Mouse (Mus musculus) mature B cell (primary cell): ENCODE data around the gene Lrmda.

Source experiments
- in situ Hi-C: fragments of 300-500 bp; cut with MboI; formaldehyde crosslinking; loops from 2 replicates; pipeline ENCODE4 v1.14.3; 2019

The Lrmda gene

DNA sequence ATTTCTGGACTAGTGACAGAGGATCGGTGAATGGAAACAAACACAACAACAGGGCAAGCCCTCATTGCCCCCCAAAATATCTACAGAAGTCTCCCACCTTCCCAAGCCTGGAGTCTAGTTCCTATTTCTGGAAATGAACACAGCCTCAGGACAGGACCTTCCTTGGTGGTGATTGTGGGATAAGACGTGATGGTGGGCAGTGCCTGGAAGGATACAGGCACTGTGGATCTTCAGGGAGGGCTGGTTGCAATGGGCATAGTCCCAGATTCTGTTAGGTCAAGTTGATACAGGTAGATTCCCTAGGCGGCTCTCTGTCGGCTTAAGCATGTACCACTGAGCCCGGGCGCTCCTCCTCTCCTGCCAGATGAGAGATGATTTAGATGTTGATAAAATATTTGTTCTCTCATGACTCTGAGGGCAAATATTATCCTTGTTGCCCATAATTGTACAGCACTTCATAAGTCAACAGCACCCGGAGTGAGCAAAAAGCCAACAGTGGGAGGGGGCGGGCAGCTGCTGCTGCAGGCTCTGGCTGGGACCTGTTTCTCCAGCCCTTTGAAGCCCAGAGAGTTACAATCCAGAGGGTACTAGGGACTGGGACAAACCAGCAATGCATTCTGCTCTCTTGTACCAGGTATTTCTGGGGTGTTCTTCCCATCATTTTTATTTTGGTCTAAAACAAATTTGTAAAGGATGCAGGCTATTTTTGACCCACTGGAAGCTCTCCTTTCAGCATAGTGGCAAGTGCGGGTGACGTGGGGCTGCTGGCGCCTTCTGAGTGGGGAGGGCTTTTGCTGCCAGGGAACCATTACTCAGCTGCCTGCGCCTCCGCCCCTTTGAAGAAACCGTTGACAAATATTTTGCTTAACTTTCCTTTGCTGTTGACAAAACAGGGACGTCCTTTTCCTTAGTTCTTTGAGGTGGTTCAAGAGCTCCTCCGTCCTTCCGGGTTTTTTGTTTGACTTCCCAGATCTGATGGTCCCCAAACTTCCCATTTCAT lies 630.8 kb downstream of the Lrmda start:
- in situ Hi-C loops: no loop called here

- in situ Hi-C loops: no loop called here
These were observed 631.8 kb downstream of the Lrmda start for GRCm38 (mm10) chr14:22651131-22651952.

DNA sequence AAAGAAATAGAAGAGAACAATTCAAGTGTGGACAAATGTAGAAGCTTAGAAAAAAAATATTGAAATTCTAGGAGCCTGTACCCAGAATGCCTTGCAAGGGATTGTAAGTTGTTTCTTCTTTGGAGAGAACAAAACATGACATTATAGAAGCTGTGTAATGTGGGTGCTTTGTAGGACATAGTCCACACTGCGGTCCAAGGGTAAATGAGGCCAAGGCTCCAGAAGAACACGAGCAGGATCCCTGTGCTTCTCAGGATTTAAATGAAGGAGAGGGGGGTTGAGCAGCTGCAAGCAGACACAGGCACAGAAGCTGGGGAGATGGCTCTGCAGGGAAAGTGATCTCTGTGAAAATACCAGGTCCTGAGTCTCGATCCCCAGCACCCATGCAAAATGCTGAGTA lies 643.0 kb downstream of the Lrmda start:
- in situ Hi-C loops: no loop called here

DNA sequence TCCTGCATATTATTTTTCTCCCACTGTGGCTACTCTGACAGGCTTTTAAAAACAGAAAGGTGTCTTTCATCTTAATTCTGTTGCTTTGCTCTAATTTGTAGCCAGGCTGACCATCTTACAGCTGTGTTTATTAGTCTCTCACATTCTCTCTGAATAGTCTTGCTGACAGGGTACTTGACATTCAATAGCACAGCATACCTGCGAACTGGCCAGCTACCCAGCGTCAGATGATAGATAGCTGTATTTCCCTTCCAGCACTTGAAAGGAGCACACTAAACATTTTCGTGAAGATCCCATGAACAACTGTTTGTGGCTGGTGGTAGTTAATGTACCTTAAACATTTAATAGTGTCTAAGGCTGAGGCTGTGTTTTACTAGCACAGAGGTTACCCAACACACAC lies 646.9 kb downstream of the Lrmda start:
- in situ Hi-C loops: no loop called here

GRCm38 (mm10) chr14:22668302-22668701 lies 648.8 kb downstream of the Lrmda start:
- in situ Hi-C loops: no loop called here

DNA sequence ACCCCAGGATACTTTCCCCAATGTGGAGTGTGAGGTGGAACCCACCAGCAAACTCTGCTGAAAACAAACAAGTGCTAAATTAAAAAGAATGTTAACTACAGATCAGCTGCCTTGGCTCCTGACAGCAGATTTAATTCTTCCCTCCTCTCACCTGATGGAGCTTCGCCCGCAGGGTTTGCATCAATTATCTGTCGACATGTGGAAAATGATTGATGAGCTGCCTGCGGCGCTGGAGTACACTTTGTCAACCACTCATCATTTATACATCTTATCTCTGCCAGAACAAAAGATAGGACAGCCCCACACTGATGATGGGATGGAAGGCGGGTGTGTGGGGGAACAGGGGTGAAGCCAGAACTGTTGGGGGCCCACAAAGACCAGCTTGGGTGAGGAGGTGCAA lies 649.2 kb downstream of the Lrmda start:
- in situ Hi-C loops: no loop called here

GRCm38 (mm10) chr14:22673581-22673980 lies 654.1 kb downstream of the Lrmda start:
- in situ Hi-C loops: no loop called here

DNA sequence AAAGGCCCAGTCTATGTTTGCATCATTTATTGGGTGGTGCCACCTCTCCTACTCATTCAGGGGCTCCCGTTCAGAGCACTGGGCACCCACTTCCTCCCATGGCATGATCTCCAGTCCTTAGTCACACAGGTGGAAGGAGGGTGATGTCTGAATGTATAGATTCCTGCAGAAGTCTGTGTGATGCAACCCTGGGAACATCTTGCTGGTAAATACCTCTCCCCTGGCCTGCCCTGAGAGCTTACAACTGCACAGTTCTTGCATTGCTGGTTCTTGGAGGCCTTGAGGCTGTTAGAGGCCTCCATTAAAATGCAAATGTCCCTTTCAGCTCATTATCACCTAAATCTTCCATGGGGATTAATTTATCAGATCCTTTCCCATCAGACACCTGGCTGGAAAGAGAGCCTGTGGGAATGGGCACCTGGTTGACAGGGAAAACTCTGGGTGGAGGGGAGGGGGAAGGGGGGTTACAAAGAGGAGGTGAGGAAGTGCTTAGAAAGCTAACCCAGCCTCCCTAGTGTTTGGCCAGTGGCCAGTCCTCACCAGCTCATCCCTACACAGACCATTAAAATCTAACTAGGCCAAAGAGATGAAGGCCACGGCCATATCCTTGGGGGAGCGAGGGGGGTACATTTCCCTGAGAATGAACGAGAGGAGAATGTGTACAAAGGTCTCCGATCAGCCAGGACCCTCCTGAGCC lies 659.6 kb downstream of the Lrmda start:
- in situ Hi-C loops: no loop called here

DNA sequence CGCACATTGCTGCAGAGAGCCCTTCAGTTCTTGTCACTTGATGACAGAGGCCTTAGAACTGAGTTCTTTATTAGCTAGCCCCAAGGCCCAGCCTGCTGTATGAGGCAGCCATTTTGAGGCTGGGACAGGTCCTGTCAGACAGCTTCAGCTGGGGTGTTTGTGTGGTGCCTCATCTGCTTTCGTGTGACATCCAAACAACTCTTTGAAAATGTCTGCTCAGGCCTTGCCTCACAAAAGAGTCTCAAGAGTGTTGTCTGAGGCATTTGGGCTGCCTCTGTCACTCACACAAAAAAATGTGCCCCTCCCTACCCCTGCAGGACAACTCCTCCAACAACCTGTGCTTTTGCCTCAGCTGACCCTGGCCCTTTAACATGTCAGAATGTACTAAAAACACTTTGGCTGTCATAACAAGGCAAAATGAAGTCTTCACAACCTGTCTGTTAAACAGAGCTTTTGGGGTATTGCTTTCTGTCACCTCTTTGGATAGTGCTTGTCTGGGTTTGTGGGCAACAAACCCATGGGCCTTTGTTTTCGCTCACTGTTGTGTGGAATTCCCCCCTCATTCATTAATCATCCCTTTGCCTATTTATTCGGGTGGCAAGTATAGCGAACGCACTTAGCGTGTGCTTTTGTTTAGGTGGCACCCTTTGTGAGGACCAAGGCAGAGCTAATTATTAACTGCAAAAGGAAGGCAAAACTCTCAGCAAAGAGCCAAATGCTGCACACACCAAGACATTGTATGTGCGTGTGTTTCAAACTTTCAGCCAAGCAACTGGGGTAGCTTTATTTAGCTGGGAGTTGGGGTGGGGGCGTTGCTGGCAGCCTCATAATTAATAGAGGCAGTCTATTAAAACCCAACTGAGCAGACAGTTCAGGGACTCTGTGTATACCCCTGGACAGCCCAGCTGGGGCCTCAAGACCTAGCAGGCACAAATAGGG lies 660.5 kb downstream of the Lrmda start:
- in situ Hi-C loops: no loop called here

GRCm38 (mm10) chr14:22686886-22687285 lies 667.4 kb downstream of the Lrmda start:
- in situ Hi-C loops: no loop called here

GRCm38 (mm10) chr14:22688399-22688798 lies 668.9 kb downstream of the Lrmda start:
- in situ Hi-C loops: no loop called here

DNA sequence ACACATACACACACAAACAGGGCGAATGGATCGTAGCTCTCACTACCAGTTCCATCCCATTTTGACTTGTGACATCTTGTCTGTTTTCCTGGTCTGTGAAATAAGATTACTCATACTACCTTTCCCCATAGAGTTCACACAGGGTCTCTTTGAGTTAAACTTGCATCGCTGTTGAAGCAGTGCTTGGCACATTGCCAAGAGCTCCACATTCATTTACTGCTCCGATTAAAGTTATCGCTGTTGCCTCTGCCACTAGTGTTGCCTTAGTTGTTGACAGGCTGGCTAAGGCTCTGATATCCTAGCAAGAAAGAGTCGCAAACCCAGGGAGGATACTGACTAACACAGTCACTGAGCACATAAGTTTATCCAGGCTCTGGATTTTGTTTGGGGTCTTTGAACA lies 675.9 kb downstream of the Lrmda start:
- in situ Hi-C loops: no loop called here

- in situ Hi-C loops: no loop called here
These were observed 676.4 kb downstream of the Lrmda start for GRCm38 (mm10) chr14:22695931-22696365.

DNA sequence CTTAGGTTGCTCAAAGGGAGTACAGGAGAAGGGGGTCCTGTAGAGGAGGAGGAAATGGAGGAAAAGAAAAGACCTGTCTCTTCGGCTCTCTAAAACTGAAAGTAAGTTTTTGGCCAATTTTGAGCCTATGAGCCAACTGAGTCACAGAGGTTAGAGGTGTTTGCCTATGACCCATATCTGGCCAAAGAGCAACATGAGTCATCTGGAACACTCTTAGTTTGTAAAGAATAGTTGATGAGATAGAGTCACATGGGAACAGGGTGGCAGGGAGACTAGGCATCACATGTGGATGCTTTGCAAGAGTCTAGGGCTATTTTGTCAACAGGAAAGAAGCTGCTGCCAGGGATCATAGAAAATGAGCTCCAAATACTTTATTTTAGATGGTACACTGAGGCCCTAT lies 680.7 kb downstream of the Lrmda start:
- in situ Hi-C loops: no loop called here

DNA sequence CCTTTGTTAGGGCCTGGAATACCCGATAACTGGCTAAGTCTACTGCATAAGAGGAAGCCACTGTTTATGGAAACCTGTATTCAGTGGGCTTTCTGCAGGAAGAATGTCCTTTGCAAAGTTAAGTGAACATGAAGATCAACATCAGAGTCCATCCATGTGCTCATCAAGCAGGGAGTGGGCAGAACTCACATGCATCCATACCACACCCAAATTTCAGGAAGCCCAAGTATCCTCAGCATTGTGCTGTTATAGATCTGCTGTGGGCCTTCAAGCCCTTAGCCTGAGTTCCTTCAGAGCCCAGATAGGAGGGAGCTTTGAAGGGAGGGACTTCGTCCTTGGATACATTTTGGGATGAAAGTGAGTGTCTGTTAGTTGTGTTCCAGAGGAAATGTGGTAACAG lies 681.2 kb downstream of the Lrmda start:
- in situ Hi-C loops: no loop called here

GRCm38 (mm10) chr14:22707958-22708701 lies 688.6 kb downstream of the Lrmda start:
- in situ Hi-C loops: no loop called here

- in situ Hi-C loops: no loop called here
These were observed 690.7 kb downstream of the Lrmda start for GRCm38 (mm10) chr14:22710071-22710661.

GRCm38 (mm10) chr14:22712388-22712787 lies 692.9 kb downstream of the Lrmda start:
- in situ Hi-C loops: no loop called here

GRCm38 (mm10) chr14:22715581-22716378 lies 696.3 kb downstream of the Lrmda start:
- in situ Hi-C loops: no loop called here
